Mouse (Mus musculus): ENCODE measurements at regions not wholly inside any gene's neighbourhood (a gene's known extent, or its start where the extent isn't known, plus 50 kb on each side); places are given as distances from the start of the nearest gene placed in this dataset.
"Not testable (repeated sequence)": the region's sequence is repeated elsewhere in the genome, so short reads cannot be mapped to it uniquely, and the experiment has no call there.

- ATAC-seq (ENCODE audit: low FRiP score, low read depth) = no peak
- H3K9me3 ChIP-seq = peaks cover 3% of the 10 kb centered on the region; the same call in 1 of the 2 replicates
- 80% methylated on average over 6 of the region's 6 CpGs for WGBS
- H3K4me2 ChIP-seq (replicated peaks) = no peak overlapping the region
- no peaks in the 10 kb centered on the region for H3K36me3 ChIP-seq
- no peaks in the 10 kb centered on the region for H3K27me3 ChIP-seq
- no peaks in the 10 kb centered on the region for H3K4me1 ChIP-seq
- H3K4me3 ChIP-seq = no peak overlapping the region
- no peak overlapping the region for H3K9ac ChIP-seq (replicated peaks)
- no peak overlapping the region for H3K27ac ChIP-seq (replicated peaks)
Measured at GRCm38 (mm10) chr16:30712570-30712969, 113.0 kb downstream of the Fam43a start.

GRCm38 (mm10) chr16:30717577-30717976 lies 118.1 kb downstream of the Fam43a start:
- not testable (repeated sequence) for H3K4me3 ChIP-seq; H3K9ac ChIP-seq (replicated peaks); H3K36me3 ChIP-seq; H3K4me2 ChIP-seq (replicated peaks); H3K27me3 ChIP-seq; H3K9me3 ChIP-seq; H3K27ac ChIP-seq (replicated peaks); ATAC-seq (ENCODE audit: low FRiP score, low read depth); H3K4me1 ChIP-seq

GRCm38 (mm10) chr16:30720791-30721190 lies 121.3 kb downstream of the Fam43a start:
- Histone ChIP-seq H3K4me1 (no peaks in the 10 kb centered on the region), H3K9ac (replicated peaks) (no peak overlapping the region), H3K4me3 (no peak overlapping the region), H3K27me3 (no peaks in the 10 kb centered on the region), H3K9me3 (no peaks in the 10 kb centered on the region), H3K36me3 (no peaks in the 10 kb centered on the region), H3K27ac (replicated peaks) (no peak overlapping the region), H3K4me2 (replicated peaks) (no peak overlapping the region)
- ATAC-seq (ENCODE audit: low FRiP score, low read depth) = no peak
- 71% methylated on average over 6 of the region's 6 CpGs for WGBS

- no peak overlapping the region for H3K27ac ChIP-seq (replicated peaks)
- no peak for ATAC-seq (ENCODE audit: low FRiP score, low read depth)
Measured at GRCm38 (mm10) chr16:30721223-30721622, 121.7 kb downstream of the Fam43a start.

GRCm38 (mm10) chr16:30722372-30722771 lies 122.8 kb downstream of the Fam43a start:
- no peaks in the 10 kb centered on the region for H3K36me3 ChIP-seq
- no peak for ATAC-seq (ENCODE audit: low FRiP score, low read depth)
- 88% methylated on average over 3 of the region's 3 CpGs for WGBS
- no peak overlapping the region for H3K4me3 ChIP-seq
- no peak overlapping the region for H3K4me2 ChIP-seq (replicated peaks)
- H3K4me1 ChIP-seq = no peaks in the 10 kb centered on the region
- H3K9me3 ChIP-seq = peaks cover 6% of the 10 kb centered on the region; the same call in 1 of the 2 replicates
- H3K27ac ChIP-seq (replicated peaks) = no peak overlapping the region
- H3K27me3 ChIP-seq = no peaks in the 10 kb centered on the region
- H3K9ac ChIP-seq (replicated peaks) = no peak overlapping the region

More at GRCm38 (mm10) chr16:30721223-30721622, 121.7 kb downstream of the Fam43a start:
- Histone ChIP-seq H3K36me3 (no peaks in the 10 kb centered on the region), H3K27me3 (no peaks in the 10 kb centered on the region), H3K4me1 (no peaks in the 10 kb centered on the region), H3K9me3 (no peaks in the 10 kb centered on the region), H3K9ac (replicated peaks) (no peak overlapping the region), H3K4me2 (replicated peaks) (no peak overlapping the region), H3K4me3 (no peak overlapping the region)

- Histone ChIP-seq H3K9me3 (peaks cover 6% of the 10 kb centered on the region; the same call in 1 of the 2 replicates), H3K27me3 (no peaks in the 10 kb centered on the region), H3K4me2 (replicated peaks) (no peak overlapping the region), H3K27ac (replicated peaks) (no peak overlapping the region), H3K4me3 (no peak overlapping the region), H3K4me1 (no peaks in the 10 kb centered on the region), H3K36me3 (no peaks in the 10 kb centered on the region), H3K9ac (replicated peaks) (no peak overlapping the region)
- no peak for ATAC-seq (ENCODE audit: low FRiP score, low read depth)
- 95% methylated on average over 1 of the region's 1 CpGs for WGBS
Measured at GRCm38 (mm10) chr16:30724591-30724990, 125.1 kb downstream of the Fam43a start.

GRCm38 (mm10) chr16:30732770-30733415 lies 133.4 kb downstream of the Fam43a start:
- 58% methylated on average over 9 of the region's 9 CpGs for WGBS
- no peak for ATAC-seq (ENCODE audit: low FRiP score, low read depth)
- Histone ChIP-seq H3K4me3 (no peak overlapping the region), H3K27ac (replicated peaks) (no peak overlapping the region; the same call in 1 of the 2 replicates), H3K9ac (replicated peaks) (no peak overlapping the region), H3K36me3 (no peaks in the 10 kb centered on the region), H3K27me3 (no peaks in the 10 kb centered on the region), H3K9me3 (no peaks in the 10 kb centered on the region), H3K4me2 (replicated peaks) (no peak overlapping the region), H3K4me1 (peaks cover 17% of the 10 kb centered on the region)

- no peak overlapping the region; the same call in 1 of the 2 replicates for H3K27ac ChIP-seq (replicated peaks)
Measured at GRCm38 (mm10) chr16:30733478-30733877, 134.0 kb downstream of the Fam43a start.

GRCm38 (mm10) chr16:30735360-30735759 lies 135.8 kb downstream of the Fam43a start:
- Histone ChIP-seq H3K4me2 (replicated peaks) (no peak overlapping the region), H3K9ac (replicated peaks) (no peak overlapping the region), H3K4me1 (peaks cover 17% of the 10 kb centered on the region), H3K9me3 (no peaks in the 10 kb centered on the region), H3K27ac (replicated peaks) (no peak overlapping the region), H3K4me3 (no peak overlapping the region), H3K27me3 (no peaks in the 10 kb centered on the region), H3K36me3 (no peaks in the 10 kb centered on the region)
- 45% methylated on average over 3 of the region's 3 CpGs for WGBS
- ATAC-seq (ENCODE audit: low FRiP score, low read depth) = no peak

More at GRCm38 (mm10) chr16:30733478-30733877, 134.0 kb downstream of the Fam43a start:
- no peak overlapping the region for H3K9ac ChIP-seq (replicated peaks)
- H3K9me3 ChIP-seq = no peaks in the 10 kb centered on the region
- ATAC-seq (ENCODE audit: low FRiP score, low read depth) = no peak
- H3K4me2 ChIP-seq (replicated peaks) = no peak overlapping the region
- no peaks in the 10 kb centered on the region for H3K27me3 ChIP-seq
- H3K36me3 ChIP-seq = no peaks in the 10 kb centered on the region
- WGBS = 67% methylated on average over 11 of the region's 11 CpGs
- H3K4me3 ChIP-seq = no peak overlapping the region
- H3K4me1 ChIP-seq = peaks cover 17% of the 10 kb centered on the region

- ATAC-seq (ENCODE audit: low FRiP score, low read depth) = no peak
Measured at GRCm38 (mm10) chr16:30735969-30736368, 136.4 kb downstream of the Fam43a start.

GRCm38 (mm10) chr16:30736662-30737326 lies 137.3 kb downstream of the Fam43a start:
- Histone ChIP-seq H3K9me3 (no peaks in the 10 kb centered on the region), H3K36me3 (no peaks in the 10 kb centered on the region), H3K4me1 (peaks cover 17% of the 10 kb centered on the region), H3K27ac (replicated peaks) (no peak overlapping the region; the same call in 1 of the 2 replicates), H3K9ac (replicated peaks) (no peak overlapping the region), H3K27me3 (no peaks in the 10 kb centered on the region), H3K4me3 (no peak overlapping the region), H3K4me2 (replicated peaks) (no peak overlapping the region)
- 70% methylated on average over 17 of the region's 17 CpGs for whole genome bisulfite sequencing
- no peak for ATAC-seq (ENCODE audit: low FRiP score, low read depth)

More at GRCm38 (mm10) chr16:30735969-30736368, 136.4 kb downstream of the Fam43a start:
- Histone ChIP-seq H3K9ac (replicated peaks) (no peak overlapping the region), H3K27ac (replicated peaks) (no peak overlapping the region), H3K9me3 (no peaks in the 10 kb centered on the region), H3K27me3 (no peaks in the 10 kb centered on the region), H3K36me3 (no peaks in the 10 kb centered on the region), H3K4me1 (peaks cover 17% of the 10 kb centered on the region), H3K4me2 (replicated peaks) (no peak overlapping the region), H3K4me3 (no peak overlapping the region)
- 22% methylated on average over 7 of the region's 7 CpGs for WGBS

GRCm38 (mm10) chr16:30737524-30737923 lies 138.0 kb downstream of the Fam43a start:
- Histone ChIP-seq H3K9ac (replicated peaks) (no peak overlapping the region), H3K36me3 (no peaks in the 10 kb centered on the region), H3K4me2 (replicated peaks) (no peak overlapping the region), H3K4me3 (no peak overlapping the region), H3K9me3 (no peaks in the 10 kb centered on the region), H3K27ac (replicated peaks) (no peak overlapping the region), H3K27me3 (no peaks in the 10 kb centered on the region), H3K4me1 (peaks cover 17% of the 10 kb centered on the region)
- WGBS = 82% methylated on average over 8 of the region's 8 CpGs
- ATAC-seq (ENCODE audit: low FRiP score, low read depth) = no peak

Measured in midbrain, embryonic 12.5 days (tissue).